Mouse (Mus musculus): ENCODE results near the gene Gp1ba.

Gp1ba gene

DNA sequence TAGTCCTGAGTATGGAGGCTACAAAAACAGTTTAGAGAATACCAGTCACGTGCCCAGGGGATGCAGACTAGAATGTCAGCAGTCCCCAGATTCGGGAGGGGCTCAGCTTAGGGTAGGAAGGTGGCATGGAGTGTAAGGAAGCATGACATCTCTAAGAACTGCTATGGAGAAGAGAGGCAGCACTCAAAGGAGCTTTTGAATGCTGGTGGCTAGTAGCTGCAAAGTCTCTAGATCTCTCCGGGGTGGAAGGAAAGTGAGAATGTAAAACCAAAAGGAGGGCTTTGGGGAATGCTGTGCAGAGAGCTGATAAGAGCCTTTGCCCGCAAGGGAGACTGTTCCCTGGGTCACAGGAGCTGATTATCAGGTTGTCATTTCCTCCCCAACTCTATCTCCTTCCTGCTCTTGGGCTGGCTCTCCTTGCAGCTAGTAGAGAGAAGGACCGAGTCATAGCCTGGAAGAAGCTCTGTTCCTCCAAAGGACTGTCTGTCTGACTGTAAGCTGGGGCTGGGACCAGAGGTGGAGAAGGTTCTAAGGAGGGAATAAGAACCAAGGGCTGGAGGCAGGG lies at the start of gene Gp1ba:
TSS of gene Gp1ba (plus strand) at position 409 of the 565 bp plus-strand sequence.
- DNase-seq: no peak

DNA sequence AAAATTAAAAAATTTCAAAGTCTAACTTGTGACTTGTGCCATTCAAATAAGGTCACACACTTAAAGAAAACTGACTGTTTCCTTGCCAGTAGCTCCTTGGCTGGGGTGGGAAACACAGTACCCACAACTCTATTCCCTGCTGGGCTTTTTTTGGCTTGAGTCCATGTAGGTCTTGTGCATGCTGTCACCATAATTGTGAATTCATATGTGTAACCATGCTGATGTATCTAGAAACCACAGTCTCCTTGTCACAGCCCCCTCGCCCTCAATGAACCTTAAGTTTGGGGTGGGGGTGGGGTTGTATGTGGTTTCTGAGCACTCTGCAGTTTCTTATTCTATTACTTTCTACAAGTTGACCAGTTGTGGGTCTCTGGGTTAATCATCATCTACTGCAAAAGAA lies 47.2 kb upstream of the Gp1ba start:
- peak; percentile 67 to 76 for DNase-seq

- no peak for DNase-seq
Observed at GRCm38 (mm10) chr11:70594253-70594989, 44.5 kb upstream of the Gp1ba start.

DNA sequence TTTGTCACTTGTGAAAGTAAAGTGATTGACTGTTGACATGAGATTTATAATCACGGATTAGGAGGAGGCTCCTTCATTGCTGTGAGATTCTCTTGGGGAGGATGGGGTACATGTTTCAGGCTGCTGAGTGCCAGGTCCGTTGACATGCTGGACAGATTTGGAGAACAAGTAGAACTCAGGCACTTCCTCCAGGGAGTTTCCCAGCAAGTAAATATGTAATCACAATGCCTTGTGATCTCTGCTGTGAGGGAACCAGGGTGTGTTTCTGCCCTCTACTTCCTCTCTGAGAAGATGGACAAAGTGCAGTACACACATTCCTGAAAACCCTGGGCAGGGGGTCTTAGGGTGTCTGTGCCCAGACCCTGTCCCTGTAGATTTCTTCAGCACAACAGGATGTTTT lies 43.3 kb upstream of the Gp1ba start:
- no peak for DNase-seq

DNA sequence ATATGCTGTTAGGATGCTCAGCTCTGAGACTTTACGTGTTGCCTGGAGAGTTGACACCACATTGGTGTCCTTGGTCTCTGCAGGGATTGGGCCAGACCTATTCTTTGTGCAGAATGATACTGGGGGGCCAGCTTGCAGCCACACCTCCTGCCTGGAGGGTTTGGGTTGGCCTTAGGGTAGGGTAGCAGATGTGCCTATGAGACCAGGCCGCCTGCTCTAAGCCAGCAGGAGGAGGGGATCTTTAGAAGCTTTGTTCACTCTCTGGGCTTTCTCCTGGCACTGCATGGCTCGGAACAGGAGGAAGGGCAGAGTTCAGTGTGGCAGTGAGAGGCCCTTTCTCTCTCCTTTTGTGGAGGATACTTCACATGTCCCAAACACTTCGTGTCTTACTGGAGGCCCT lies 42.8 kb upstream of the Gp1ba start:
- no peak for DNase-seq

DNA sequence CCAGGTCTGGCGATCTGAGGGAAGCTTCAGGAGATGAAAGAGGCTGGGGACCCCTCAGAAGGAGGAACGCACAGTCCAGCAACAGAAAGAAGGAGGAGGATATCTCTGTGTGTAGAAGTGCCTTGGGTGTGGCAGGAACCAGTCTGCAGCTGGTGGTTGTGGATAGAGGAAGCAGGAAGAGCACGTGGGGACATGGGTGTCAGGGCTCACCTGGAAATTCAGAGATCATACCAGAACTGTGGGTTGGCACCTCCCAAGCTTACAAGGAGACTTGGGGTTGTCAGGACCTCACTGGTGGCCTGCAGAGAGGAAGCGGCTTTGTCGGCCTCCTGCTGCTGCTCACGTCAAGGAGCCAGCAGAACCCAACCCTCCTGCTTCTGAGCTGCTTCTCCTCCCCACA lies 41.6 kb upstream of the Gp1ba start:
- DNase-seq: no peak

DNA sequence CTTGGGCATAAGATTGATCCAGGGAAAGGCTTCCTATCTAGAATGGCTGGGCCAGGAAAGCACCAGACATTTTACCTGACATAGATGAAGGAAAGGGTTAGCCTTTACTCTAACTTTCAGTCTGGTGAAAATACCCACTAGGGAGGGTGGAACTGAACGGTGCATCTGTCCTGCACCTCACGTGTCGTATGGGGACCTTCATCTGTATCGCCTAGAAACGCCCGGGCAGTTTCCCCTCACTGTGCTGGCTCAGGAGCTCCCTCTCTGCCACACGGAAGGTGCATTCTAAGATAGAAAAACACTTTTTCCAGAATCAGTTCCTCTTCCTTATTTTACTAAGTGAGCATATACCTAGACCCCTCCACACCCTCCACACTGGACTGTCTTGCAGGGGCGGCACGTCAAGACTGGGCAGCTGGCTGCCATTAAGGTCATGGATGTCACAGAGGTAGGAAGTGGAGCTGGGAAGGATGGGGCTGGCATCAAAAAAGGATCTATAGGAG lies 40.4 kb upstream of the Gp1ba start:
- no peak for DNase-seq

DNA sequence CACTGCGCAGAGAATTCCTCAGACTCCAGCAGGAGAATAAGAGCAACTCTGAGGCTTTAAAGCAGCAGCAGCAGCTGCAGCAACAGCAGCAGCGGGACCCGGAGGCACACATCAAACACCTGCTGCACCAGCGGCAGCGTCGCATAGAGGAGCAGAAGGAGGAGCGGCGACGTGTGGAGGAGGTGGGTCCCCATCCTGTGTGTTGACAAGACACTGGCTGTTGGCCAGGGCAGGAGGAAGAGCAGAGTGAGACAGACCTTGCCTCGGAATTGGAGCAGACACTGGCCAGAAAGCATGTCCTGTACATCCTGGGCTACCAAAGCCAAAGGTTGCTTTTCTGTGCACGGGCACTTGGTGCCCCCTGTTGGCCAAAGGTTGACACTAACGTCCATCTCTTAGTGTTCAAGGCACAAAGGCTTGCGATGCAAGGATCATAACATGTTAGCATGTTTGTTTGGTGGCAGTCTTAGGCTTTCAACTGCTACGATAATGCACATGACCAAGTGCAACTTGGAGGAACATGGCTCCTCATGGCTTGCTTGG lies 33.8 kb upstream of the Gp1ba start:
- peak; percentile 87 to 89 for DNase-seq

DNA sequence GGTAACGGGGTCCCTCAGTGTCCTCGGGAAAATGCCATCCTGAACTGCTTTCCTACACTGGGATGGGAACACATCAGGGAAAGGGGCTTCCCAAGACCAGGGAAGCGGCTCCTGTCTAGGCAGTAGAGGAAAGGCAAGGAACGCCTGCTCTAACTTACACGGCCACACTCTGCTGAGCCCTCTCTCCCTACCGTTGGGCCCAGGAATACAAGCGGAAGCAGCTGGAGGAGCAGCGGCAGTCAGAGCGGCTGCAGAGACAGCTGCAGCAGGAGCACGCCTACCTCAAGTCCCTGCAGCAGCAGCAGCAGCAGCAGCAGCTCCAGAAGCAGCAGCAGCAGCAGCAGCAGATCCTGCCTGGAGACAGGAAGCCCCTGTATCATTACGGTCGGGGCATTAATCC lies 32.2 kb upstream of the Gp1ba start:
- DNase-seq: no peak

GRCm38 (mm10) chr11:70607611-70608010 lies 31.3 kb upstream of the Gp1ba start:
- no peak for DNase-seq

GRCm38 (mm10) chr11:70608381-70609066 lies 30.4 kb upstream of the Gp1ba start:
- peak in 1 of 2 experiments; percentile 61 for DNase-seq

GRCm38 (mm10) chr11:70610752-70611151 lies 28.2 kb upstream of the Gp1ba start:
- DNase-seq: no peak

DNA sequence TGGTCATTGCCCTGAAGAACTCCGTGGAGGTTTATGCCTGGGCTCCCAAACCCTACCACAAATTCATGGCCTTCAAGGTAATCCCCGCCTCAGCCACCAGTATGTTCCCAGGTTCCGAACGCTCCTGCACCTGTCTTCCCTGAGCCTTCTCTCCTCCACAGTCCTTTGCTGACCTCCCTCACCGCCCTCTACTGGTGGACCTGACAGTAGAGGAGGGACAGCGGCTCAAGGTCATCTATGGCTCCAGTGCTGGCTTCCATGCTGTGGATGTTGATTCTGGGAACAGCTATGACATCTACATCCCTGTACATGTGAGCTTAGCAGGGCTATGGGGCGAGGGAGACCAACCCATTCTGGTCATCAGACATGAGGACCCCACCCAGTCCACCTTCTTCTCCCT lies 26.4 kb upstream of the Gp1ba start:
- DNase-seq: no peak

- DNase-seq: peak; percentile 42 to 46
Observed at GRCm38 (mm10) chr11:70615074-70615473, 23.8 kb upstream of the Gp1ba start.

GRCm38 (mm10) chr11:70615516-70616093 lies 23.3 kb upstream of the Gp1ba start, which contains the start of gene 4930544D05Rik:
TSS of gene 4930544D05Rik (plus strand) at chr11:70615848.
- peak; percentile 30 to 49 for DNase-seq

- DNase-seq: no peak
Observed at GRCm38 (mm10) chr11:70619101-70619500, 19.8 kb upstream of the Gp1ba start, which contains the start of gene Chrne. TSS of gene Chrne (minus strand) at chr11:70619216.

DNA sequence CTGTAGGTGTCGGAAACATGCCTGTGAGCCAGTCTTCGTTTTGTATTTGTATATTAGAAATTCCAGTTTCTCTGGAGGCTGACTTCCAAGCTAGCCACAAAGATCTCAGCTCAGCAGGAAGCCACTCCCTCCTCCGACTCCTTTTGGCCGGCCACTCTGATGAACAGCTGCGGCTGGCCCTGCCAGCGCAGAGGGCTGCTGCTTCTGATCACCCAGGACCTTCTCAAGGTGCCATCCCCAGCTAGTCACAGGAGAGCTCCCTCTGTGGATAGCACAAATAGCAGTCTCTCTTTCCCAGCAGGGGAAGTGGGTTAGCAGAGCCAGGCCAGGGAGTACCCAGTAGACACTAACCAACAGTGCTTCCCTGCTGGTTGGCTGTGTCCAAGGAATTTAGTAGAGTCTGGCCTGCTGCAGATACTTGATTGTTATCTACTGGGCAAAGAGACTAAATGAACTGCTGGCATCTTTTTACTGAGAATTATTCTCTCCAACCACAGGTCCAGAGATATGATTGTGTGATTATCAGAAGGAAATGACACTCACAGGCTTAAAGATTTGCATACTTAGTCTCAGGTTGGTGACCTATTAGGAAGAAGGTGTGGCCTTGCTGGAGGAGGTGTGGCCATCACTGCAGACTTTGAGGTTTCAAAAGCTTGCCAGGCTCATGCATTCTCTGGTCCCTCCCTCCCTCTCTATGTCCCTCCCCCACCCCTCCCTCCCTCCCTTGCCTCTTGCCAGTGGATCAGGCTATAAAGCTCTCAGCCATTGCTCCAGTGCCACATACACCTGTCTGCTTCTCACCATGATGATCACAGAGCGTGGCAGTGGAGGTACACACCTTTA lies 16.7 kb upstream of the Gp1ba start:
- no peak for DNase-seq

DNA sequence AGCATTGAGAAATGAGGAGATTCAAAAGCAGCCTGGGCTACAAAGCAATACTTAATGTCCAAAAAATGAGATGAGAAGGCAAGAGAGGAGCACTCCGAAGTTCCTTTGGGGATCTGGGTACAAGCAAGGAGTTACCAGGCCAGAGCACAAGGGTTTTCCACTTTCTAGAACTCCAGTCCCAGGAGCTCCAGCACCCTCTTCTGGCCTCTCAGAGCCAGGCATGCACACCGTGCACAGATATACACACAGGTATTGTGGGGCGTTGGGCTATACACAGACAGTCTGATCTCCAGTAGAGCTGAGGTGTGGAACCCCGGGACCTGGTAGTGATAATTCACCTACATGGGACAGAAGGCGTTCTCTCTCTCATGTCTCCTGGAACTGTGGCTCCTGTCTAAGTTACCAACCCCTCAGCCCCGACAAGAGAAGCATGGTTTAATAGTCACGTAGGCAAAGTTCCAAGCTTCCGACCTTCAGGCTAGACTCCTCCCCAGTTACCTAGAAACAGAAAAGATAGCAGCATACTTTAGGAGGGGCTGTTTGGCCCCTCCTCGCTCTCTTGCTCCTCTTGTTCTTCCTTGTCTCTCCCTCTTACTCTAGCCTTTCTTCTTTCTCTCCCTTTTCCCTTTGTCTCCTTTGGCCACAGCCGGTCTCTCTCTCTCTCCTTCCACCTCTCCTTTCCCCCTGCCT lies 15.7 kb upstream of the Gp1ba start:
- no peak for DNase-seq

GRCm38 (mm10) chr11:70625473-70625872 lies 13.4 kb upstream of the Gp1ba start:
- DNase-seq: peak; percentile 56 to 80

DNA sequence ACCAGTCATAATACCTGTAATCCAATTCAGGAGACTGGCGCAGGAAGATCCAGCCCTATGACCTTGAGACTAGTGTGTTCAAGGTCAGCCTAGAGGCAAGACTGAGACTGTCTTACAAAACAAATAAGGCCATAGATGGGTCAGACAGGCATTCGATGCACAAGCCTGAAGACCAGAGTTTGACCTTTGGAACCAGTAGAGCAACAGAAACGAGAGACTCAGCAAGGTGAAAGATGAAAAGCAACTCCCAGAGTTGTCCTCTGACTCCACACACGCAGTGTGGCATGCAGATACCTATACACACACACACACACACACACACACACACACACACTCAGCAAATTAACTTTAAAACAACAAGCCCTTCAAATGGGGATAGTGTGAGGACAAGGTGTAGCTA lies 12.0 kb upstream of the Gp1ba start:
- DNase-seq: no peak

DNA sequence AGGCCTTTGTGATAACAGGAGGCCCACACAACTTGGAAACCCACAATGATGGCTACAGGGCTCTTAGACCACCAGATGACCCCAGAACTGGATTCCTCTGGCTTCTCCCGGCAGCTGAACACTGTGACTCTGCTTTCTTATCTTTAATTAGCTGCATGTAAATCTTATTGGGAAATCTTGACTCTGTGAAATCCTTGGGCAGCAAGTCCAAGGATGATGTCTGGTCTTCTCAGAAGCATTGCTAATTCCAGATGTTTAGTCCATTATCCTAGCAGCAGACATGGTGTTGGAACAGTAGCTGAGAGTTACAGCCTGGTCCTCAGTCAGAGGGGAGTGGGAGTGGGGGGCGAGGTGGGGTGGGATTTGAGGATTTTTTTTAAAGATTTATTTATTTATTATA lies 10.5 kb upstream of the Gp1ba start:
- no peak for DNase-seq

Measured in cerebellum, postnatal 14 days (tissue).